Mouse (Mus musculus) bone marrow macrophage, adult 2 months (primary cell): ENCODE results near the gene Rnf185. TPM values are rescaled to one million over a fixed set of nuclear protein-coding genes. Genes with fewer than 3 reads are reported as not detected.

Experiments used
- H3K27ac ChIP-seq: 2 replicates; pipeline ENCODE4 v1.5.1; 2012; ENCODE audit warnings: low read depth, low read length; ENCODE audit not compliant: insufficient read depth
- H3K4me1 ChIP-seq: 2 replicates; pipeline ENCODE4 v1.6.1; 2012; ENCODE audit warnings: low read length; ENCODE audit not compliant: control insufficient read depth, insufficient read depth
- H3K4me3 ChIP-seq: 2 replicates; pipeline ENCODE4 v1.5.1; 2012; ENCODE audit warnings: mild to moderate bottlenecking, low read length, moderate library complexity; ENCODE audit not compliant: insufficient read depth
- CTCF ChIP-seq: IDR thresholded peaks from 2 replicates; pipeline ENCODE4 v1.5.1; 2012; ENCODE audit warnings: low read depth, mild to moderate bottlenecking, low read length, moderate library complexity
- POLR2A ChIP-seq: IDR thresholded peaks from 2 replicates; pipeline ENCODE4 v1.6.1; 2012; ENCODE audit warnings: mild to moderate bottlenecking, low read depth, low read length, borderline replicate concordance
- polyA plus RNA-seq: library from polyadenylated mRNA; stranded (reverse); fragments of >200 nt; gene quantifications from 2 replicates; pipeline ENCODE4 v1.2.4, GENCODE M21; 2012; ENCODE audit not compliant: missing spikeins, insufficient read depth, insufficient read length

Rnf185 gene
- polyA plus RNA-seq, 1 experiment = 24.3 TPM

- Histone ChIP-seq H3K4me3 (no peak overlapping the region), H3K4me1 (peaks cover 6% of the 10 kb centered on the region; the same call in 1 of the 2 replicates), H3K27ac (no peak overlapping the region)
- TF ChIP-seq POLR2A (no peak), CTCF (no peak)
Measured at GRCm38 (mm10) chr11:3398318-3398717, 53.8 kb downstream of the Rnf185 start.

GRCm38 (mm10) chr11:3396562-3396961, 55.6 kb downstream of the Rnf185 start:
- H3K27ac ChIP-seq = no peak overlapping the region
- no peak for TF ChIP-seq POLR2A
- TF ChIP-seq CTCF = no peak

GRCm38 (mm10) chr11:3396091-3396490, 56.1 kb downstream of the Rnf185 start:
- no peak overlapping the region for H3K4me3 ChIP-seq
- no peaks in the 10 kb centered on the region for H3K4me1 ChIP-seq
- no peak overlapping the region for H3K27ac ChIP-seq
- TF ChIP-seq CTCF (no peak), POLR2A (no peak)

More at GRCm38 (mm10) chr11:3396562-3396961, 55.6 kb downstream of the Rnf185 start:
- Histone ChIP-seq H3K4me1 (no peaks in the 10 kb centered on the region), H3K4me3 (no peak overlapping the region)

- TF ChIP-seq CTCF (no peak), POLR2A (no peak)
- Histone ChIP-seq H3K27ac (no peak overlapping the region), H3K4me3 (no peak overlapping the region), H3K4me1 (no peaks in the 10 kb centered on the region)
Measured at GRCm38 (mm10) chr11:3394520-3394919, 57.6 kb downstream of the Rnf185 start.

- TF ChIP-seq CTCF = no peak
- TF ChIP-seq POLR2A = no peak
- H3K4me1 ChIP-seq = peaks cover 5% of the 10 kb centered on the region; the same call in 1 of the 2 replicates
- H3K4me3 ChIP-seq = no peak overlapping the region
- H3K27ac ChIP-seq = no peak overlapping the region
Measured at GRCm38 (mm10) chr11:3392526-3392925, 59.6 kb downstream of the Rnf185 start.

GRCm38 (mm10) chr11:3390789-3391188, 61.4 kb downstream of the Rnf185 start:
- no peak for TF ChIP-seq POLR2A
- TF ChIP-seq CTCF = no peak
- no peak overlapping the region for H3K27ac ChIP-seq
- H3K4me1 ChIP-seq = peaks cover 5% of the 10 kb centered on the region; the same call in 1 of the 2 replicates
- no peak overlapping the region for H3K4me3 ChIP-seq

GRCm38 (mm10) chr11:3389996-3390395, 62.2 kb downstream of the Rnf185 start:
- TF ChIP-seq CTCF = no peak
- no peak for TF ChIP-seq POLR2A
- H3K27ac ChIP-seq = no peak overlapping the region
- no peak overlapping the region for H3K4me3 ChIP-seq
- H3K4me1 ChIP-seq = peaks cover 5% of the 10 kb centered on the region; the same call in 1 of the 2 replicates

GRCm38 (mm10) chr11:3387482-3388196, 64.5 kb downstream of the Rnf185 start:
- H3K4me3 ChIP-seq = no peak overlapping the region
- peaks cover 9% of the 10 kb centered on the region; the same call in 1 of the 2 replicates for H3K4me1 ChIP-seq
- TF ChIP-seq POLR2A (no peak), CTCF (no peak)
- H3K27ac ChIP-seq = no peak overlapping the region

GRCm38 (mm10) chr11:3386941-3387368, 65.2 kb downstream of the Rnf185 start:
- Histone ChIP-seq H3K4me3 (no peak overlapping the region), H3K27ac (no peak overlapping the region), H3K4me1 (peaks cover 9% of the 10 kb centered on the region; the same call in 1 of the 2 replicates)
- TF ChIP-seq CTCF (peak; percentile 95), POLR2A (no peak)
